Mouse (Mus musculus) spleen, adult 2 months (tissue): Measurements from ENCODE around the gene Gm20388.

ENCODE experiments used
- CTCF ChIP-seq: fragments of 200-500 bp; IDR thresholded peaks from 2 replicates; pipeline ENCODE4 v1.5.1; 2011; ENCODE audit warnings: mild to moderate bottlenecking, inconsistent platforms; ENCODE audit not compliant: insufficient read depth, insufficient read length, insufficient replicate concordance; ENCODE audit errors: extremely low read depth
- POLR2A ChIP-seq: fragments of 200-500 bp; IDR thresholded peaks from 2 replicates; pipeline ENCODE4 v1.6.1; 2011; ENCODE audit warnings: low read depth, low read length, inconsistent platforms

GRCm38 (mm10) chr8:120755306-120756297 lies 845.0 kb downstream of the Gm20388 start:
- TF ChIP-seq CTCF (no peak), POLR2A (no peak)
